Mouse (Mus musculus): ENCODE results near the gene Gm11096. TPM values are rescaled to one million over a fixed set of nuclear protein-coding genes. Genes with fewer than 3 reads are reported as not detected.

Gm11096 gene
- total RNA-seq, 1 experiment from 2014 or later: not detected

- ATAC-seq (replicated peaks in 1 of 2; ENCODE audit: insufficient read depth in 1 of 2, low FRiP score in 2 of 2, low TSS enrichment in 1 of 2, low read depth in 1 of 2, poor library complexity in 2 of 2, severe bottlenecking in 2 of 2): no peak
Observed at GRCm38 (mm10) chr17:81468941-81469340, 27.4 kb downstream of the Gm11096 start.

GRCm38 (mm10) chr17:81473363-81473762, 31.8 kb downstream of the Gm11096 start:
- ATAC-seq (replicated peaks in 1 of 2; ENCODE audit: insufficient read depth in 1 of 2, low FRiP score in 2 of 2, low TSS enrichment in 1 of 2, low read depth in 1 of 2, poor library complexity in 2 of 2, severe bottlenecking in 2 of 2): no peak

GRCm38 (mm10) chr17:81477420-81477819, 35.9 kb downstream of the Gm11096 start:
- ATAC-seq (replicated peaks in 1 of 2; ENCODE audit: insufficient read depth in 1 of 2, low FRiP score in 2 of 2, low TSS enrichment in 1 of 2, low read depth in 1 of 2, poor library complexity in 2 of 2, severe bottlenecking in 2 of 2): no peak

- no peak for ATAC-seq (replicated peaks in 1 of 2; ENCODE audit: insufficient read depth in 1 of 2, low FRiP score in 2 of 2, low TSS enrichment in 1 of 2, low read depth in 1 of 2, poor library complexity in 2 of 2, severe bottlenecking in 2 of 2)
Observed at GRCm38 (mm10) chr17:81479807-81480206, 38.2 kb downstream of the Gm11096 start.

GRCm38 (mm10) chr17:81480351-81481161, 39.0 kb downstream of the Gm11096 start:
- peak; percentile 98 for ATAC-seq (replicated peaks in 1 of 2; ENCODE audit: insufficient read depth in 1 of 2, low FRiP score in 2 of 2, low TSS enrichment in 1 of 2, low read depth in 1 of 2, poor library complexity in 2 of 2, severe bottlenecking in 2 of 2)

GRCm38 (mm10) chr17:81481843-81482490, 40.4 kb downstream of the Gm11096 start:
- ATAC-seq (replicated peaks in 1 of 2; ENCODE audit: insufficient read depth in 1 of 2, low FRiP score in 2 of 2, low TSS enrichment in 1 of 2, low read depth in 1 of 2, poor library complexity in 2 of 2, severe bottlenecking in 2 of 2): no peak

GRCm38 (mm10) chr17:81486388-81486787, 44.8 kb downstream of the Gm11096 start:
- no peak for ATAC-seq (replicated peaks in 1 of 2; ENCODE audit: insufficient read depth in 1 of 2, low FRiP score in 2 of 2, low TSS enrichment in 1 of 2, low read depth in 1 of 2, poor library complexity in 2 of 2, severe bottlenecking in 2 of 2)
